Mouse (Mus musculus) ES-E14 (cell line): ENCODE results near the gene Micall1. TPM values are rescaled to one million over a fixed set of nuclear protein-coding genes. Genes with fewer than 3 reads are reported as not detected.

ENCODE experiments used
- DNase-seq: peaks from one replicate; pipeline ENCODE4 v3.0.0-alpha.2; 2013; ENCODE audit warnings: low read depth, low spot score
- H3K27ac ChIP-seq: 2 replicates; pipeline ENCODE4 v1.5.1; 2012; ENCODE audit warnings: low read depth, mild to moderate bottlenecking, low read length, moderate library complexity, mixed read lengths; ENCODE audit not compliant: poor library complexity, insufficient read depth, severe bottlenecking
- H3K36me3 ChIP-seq: 2 replicates; pipeline ENCODE4 v1.6.1; 2012; ENCODE audit warnings: mild to moderate bottlenecking, low read length, moderate library complexity, mixed read lengths; ENCODE audit not compliant: control insufficient read depth, poor library complexity, insufficient read depth, severe bottlenecking
- H3K4me1 ChIP-seq, 2 experiments: fragments of 150-350 bp in 1 of 2; sonication (generic) in 1 of 2; 2 replicates each; pipeline ENCODE4 v1.6.1; 2012; ENCODE audit warnings: low read length in 2 of 2, mild to moderate bottlenecking in 1 of 2, mixed read lengths in 1 of 2; ENCODE audit not compliant: control insufficient read depth in 2 of 2, insufficient read depth in 2 of 2, poor library complexity in 1 of 2
- H3K4me3 ChIP-seq, 2 experiments: fragments of 150-350 bp in 1 of 2; sonication (generic) in 1 of 2; 2 replicates each; pipeline ENCODE4 v1.5.1; 2012; ENCODE audit warnings: low read length in 2 of 2, low read depth in 1 of 2, mild to moderate bottlenecking in 1 of 2, mixed read lengths in 1 of 2; ENCODE audit not compliant: insufficient read depth in 1 of 2, poor library complexity in 1 of 2, severe bottlenecking in 1 of 2
- H3K9ac ChIP-seq: 2 replicates; pipeline ENCODE4 v1.6.1; 2012; ENCODE audit warnings: low read depth, mild to moderate bottlenecking, low read length, mixed read lengths; ENCODE audit not compliant: poor library complexity, insufficient read depth, severe bottlenecking
- H3K9me3 ChIP-seq: fragments of 150-350 bp; sonication (generic); 2 replicates; pipeline ENCODE4 v1.6.1; 2012; ENCODE audit warnings: low read depth, mild to moderate bottlenecking, low read length; ENCODE audit not compliant: control insufficient read depth, insufficient read depth
- CHD2 ChIP-seq: IDR thresholded peaks from 2 replicates; pipeline ENCODE4 v1.6.1; 2014; ENCODE audit warnings: mild to moderate bottlenecking, low read depth, low read length, inconsistent platforms
- HCFC1 ChIP-seq: IDR thresholded peaks from 2 replicates; pipeline ENCODE4 v1.6.1; 2012; ENCODE audit warnings: low read length, inconsistent platforms, borderline replicate concordance; ENCODE audit not compliant: insufficient read depth
- MAFK ChIP-seq: IDR thresholded peaks from 2 replicates; pipeline ENCODE4 v1.6.1; 2014; ENCODE audit warnings: mild to moderate bottlenecking, low read depth, low read length, inconsistent platforms; ENCODE audit not compliant: insufficient read depth
- ZC3H11A ChIP-seq: IDR thresholded peaks from 2 replicates; pipeline ENCODE4 v1.6.1; 2012; ENCODE audit warnings: low read depth, mild to moderate bottlenecking, inconsistent platforms, low read length, borderline replicate concordance
- ZNF384 ChIP-seq: IDR thresholded peaks from 2 replicates; pipeline ENCODE4 v1.6.1; 2012; ENCODE audit warnings: low read depth, low read length, inconsistent platforms
- in situ Hi-C, 2 experiments: fragments of 600-800 bp; cut with MboI; formaldehyde crosslinking; loops; one replicate each; pipeline ENCODE4 v1.15.1; 2025; ENCODE audit warnings: low sequenced_read_pairs in 2 of 2, inconsistent platforms in 1 of 2; ENCODE audit not compliant: unreplicated experiment in 2 of 2
- total RNA-seq: library from RNA; depleted of rRNA; stranded (reverse); fragments of 300-350 nt; gene quantifications from 2 replicates; pipeline ENCODE4 v1.2.3, GENCODE M21; 2012

Gene Micall1
- total RNA-seq, 1 experiment: 7.7 TPM

DNA sequence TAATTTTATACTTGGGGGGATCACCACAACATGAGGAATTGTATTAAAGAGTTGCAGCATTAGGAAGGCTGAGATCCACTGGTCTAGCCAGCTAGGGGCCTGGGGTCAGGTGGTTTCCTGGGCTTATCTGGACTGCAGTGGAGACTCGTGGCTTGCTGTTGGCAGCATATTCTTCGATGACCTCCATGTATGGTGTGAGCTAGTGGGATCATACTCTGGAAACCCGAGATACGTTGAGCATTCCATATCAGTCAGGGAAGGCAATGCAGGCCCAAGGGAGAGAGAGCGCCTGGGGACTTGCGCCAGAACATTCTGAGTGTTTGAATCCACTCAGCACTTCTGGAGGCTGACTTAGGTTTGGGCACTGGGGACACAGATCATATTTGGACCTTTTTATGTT is 15.1 kb downstream of the Micall1 start:
- H3K4me1 ChIP-seq: peaks cover 0 to 7% of the 10 kb centered on the region in 2 experiments; a peak in 1 of 4 replicates
- no peak overlapping the region for H3K4me3 ChIP-seq
- H3K9me3 ChIP-seq: no peaks in the 10 kb centered on the region
- no peak overlapping the region for H3K9ac ChIP-seq
- in situ Hi-C loops: no loop called here
- TF ChIP-seq ZC3H11A (no peak), MAFK (no peak), HCFC1 (no peak), CHD2 (no peak), ZNF384 (no peak)
- H3K27ac ChIP-seq: no peak overlapping the region
- no peak for DNase-seq
- H3K36me3 ChIP-seq: peaks cover 6% of the 10 kb centered on the region; the same call in 1 of the 2 replicates

GRCm38 (mm10) chr15:79124331-79124875 is 15.7 kb downstream of the Micall1 start:
- DNase-seq: no peak
- Histone ChIP-seq H3K27ac (no peak overlapping the region), H3K9me3 (no peaks in the 10 kb centered on the region), H3K9ac (no peak overlapping the region), H3K4me3 (no peak overlapping the region), H3K36me3 (peaks cover 6% of the 10 kb centered on the region; the same call in 1 of the 2 replicates), H3K4me1 (peaks cover 0 to 7% of the 10 kb centered on the region in 2 experiments; a peak in 1 of 4 replicates)
- TF ChIP-seq HCFC1: no peak
- no peak for TF ChIP-seq ZC3H11A
- TF ChIP-seq ZNF384: no peak
- no peak for TF ChIP-seq CHD2
- TF ChIP-seq MAFK: no peak
- in situ Hi-C loops: no loop called here

DNA sequence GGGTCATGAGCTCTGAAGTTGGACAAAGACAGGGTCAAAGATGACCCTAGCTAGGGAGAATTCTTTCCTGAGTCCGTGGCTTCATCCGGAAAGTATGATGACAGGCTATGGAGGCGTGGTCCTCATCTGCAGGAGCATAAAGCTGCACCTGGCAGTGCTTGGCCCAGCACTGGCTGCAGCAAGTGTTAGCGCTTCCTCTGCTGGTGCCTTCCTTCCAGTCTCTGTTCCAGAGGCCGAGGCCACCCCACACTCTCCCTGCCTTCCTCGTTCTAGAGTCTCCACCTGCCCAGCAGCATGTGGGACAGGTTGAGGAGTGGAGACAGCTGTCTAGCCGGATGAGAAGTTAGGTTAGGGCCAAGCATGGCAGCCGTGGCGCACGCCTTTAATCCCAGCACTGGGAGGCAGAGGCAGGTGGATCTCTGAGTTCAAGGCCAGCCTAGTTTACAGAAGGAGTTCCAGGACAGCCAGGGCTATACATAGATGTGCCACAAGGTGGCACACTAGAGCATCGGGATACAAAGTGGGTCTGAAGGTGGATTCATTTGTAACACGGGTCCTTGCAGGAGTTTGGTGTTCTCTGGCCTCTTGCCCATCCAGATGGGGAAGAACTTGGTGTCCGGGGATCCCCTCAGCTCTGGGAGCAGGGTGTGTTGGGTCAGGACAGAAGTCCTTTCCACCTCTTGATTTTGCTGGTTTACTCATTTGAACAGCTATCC is 17.7 kb downstream of the Micall1 start:
- peak; percentile 83 for DNase-seq
- H3K36me3 ChIP-seq: peaks cover 6% of the 10 kb centered on the region; the same call in 1 of the 2 replicates

DNA sequence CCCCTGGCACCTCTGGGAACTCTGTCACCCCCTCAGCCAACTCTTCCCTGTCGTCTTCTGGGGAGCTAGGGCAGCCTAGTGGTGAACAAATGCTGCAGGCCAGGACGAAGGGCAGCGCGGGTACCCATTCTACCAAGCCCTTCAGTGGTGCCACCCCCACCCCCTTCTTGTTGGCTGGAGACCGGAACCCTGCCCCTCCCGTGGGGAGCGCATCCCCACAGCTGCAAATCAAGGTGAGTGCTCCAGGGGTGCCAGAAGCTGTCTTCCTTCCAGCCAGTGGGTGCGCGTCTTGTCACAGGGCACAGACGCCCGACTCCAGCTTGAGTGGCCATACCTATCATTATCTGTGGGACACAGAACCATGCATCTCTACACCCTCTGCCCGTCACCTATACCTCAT is 18.4 kb downstream of the Micall1 start:
- TF ChIP-seq ZNF384: no peak
- TF ChIP-seq HCFC1: no peak
- no peak for TF ChIP-seq MAFK
- TF ChIP-seq ZC3H11A: no peak
- no peak for TF ChIP-seq CHD2
- Histone ChIP-seq H3K9me3 (no peaks in the 10 kb centered on the region), H3K9ac (no peak overlapping the region), H3K4me1 (peaks cover 0 to 2% of the 10 kb centered on the region in 2 experiments; a peak in 2 of 4 replicates), H3K4me3 (no peak overlapping the region; a peak in 1 of 4 replicates), H3K27ac (no peak overlapping the region), H3K36me3 (peaks cover 6% of the 10 kb centered on the region; the same call in 1 of the 2 replicates)
- no peak for DNase-seq
- in situ Hi-C loops: no loop called here

More for the DNA sequence above, 17.7 kb downstream of the Micall1 start:
- H3K9me3 ChIP-seq: no peaks in the 10 kb centered on the region
- no peak overlapping the region for H3K27ac ChIP-seq
- in situ Hi-C loops: no loop called here
- H3K9ac ChIP-seq: no peak overlapping the region
- no peak overlapping the region; a peak in 1 of 4 replicates for H3K4me3 ChIP-seq
- TF ChIP-seq ZC3H11A (no peak), CHD2 (no peak), ZNF384 (no peak), MAFK (no peak), HCFC1 (no peak)
- peaks cover 0 to 2% of the 10 kb centered on the region in 2 experiments; a peak in 2 of 4 replicates for H3K4me1 ChIP-seq
